Mouse (Mus musculus) ovary, postnatal 10 days (tissue): ENCODE measurements at regions not wholly inside any gene's neighbourhood (a gene's known extent, or its start where the extent isn't known, plus 50 kb on each side); places are given as distances from the start of the nearest gene placed in this dataset.

Experiments used
- DNase-seq: peaks from one replicate; pipeline ENCODE4 v3.0.0; 2022; ENCODE audit warnings: low spot score

DNA sequence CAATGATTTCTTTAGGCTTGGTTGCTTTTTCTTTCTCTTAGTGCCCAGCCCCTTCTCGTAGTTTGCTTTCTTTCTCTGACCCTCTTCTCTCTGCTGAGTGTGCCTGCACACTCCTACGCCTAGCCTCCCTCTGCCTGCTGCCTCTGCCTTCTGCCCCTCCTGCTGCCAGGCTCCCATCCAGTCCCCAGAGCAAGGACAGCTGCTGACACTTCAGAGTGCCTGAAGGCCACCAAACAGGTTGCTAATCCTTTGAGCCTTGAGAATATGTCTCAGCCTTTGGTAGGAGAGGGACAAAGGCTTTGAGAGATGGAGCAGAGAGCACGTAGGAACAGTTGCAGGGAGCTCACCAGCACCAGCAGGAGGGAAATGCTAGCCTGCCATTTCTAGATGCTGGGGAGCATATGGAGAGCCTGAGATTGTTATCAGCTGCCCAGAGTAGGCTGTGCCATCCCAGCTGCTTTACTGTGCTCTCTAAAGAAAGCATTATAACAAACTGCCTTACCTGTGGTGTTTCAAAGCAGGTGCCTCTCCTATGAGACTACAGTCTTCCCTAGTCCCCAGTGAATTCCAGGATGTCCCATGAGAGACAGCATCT lies 103.0 kb upstream of the Arrdc4 start:
- no peak for DNase-seq

DNA sequence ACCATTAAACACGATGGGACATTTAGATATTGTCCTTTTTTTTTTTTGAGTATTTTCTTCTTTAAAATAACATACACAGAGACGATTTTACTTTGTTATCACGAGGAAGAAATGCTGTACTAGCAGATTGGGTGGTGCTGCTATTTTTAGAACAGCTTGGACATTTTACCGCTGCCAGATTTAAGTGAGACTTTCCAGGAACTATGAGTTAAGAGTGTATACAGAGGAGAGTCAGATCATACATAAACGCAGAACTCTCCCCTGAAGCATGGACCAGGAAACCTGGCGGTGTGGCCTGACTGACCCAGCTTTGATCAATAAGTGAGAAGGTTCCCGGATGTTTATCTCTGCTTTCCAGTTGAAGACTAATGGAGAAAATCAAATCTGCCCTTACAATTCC lies 95.6 kb upstream of the Arrdc4 start:
- no peak for DNase-seq

DNA sequence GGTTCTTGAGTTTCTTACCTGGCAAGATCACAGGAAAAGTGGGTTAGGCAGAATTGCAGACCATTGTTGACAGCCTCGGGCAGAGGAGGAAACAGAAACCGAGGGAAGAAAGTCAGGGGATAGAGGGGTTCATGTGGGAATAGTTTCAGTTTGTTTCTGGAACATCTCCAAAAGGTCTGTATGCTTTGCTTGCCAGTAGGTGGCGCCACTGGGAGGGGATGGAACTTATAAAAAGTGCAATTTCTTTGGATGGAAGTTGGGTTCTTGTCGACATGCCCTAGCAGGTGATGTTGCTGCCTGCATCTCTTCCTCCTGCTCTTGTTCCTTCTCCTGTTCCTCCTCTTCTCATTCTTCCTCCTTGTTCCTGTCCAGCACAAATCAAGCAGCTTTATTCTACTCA lies 94.3 kb upstream of the Arrdc4 start:
- no peak for DNase-seq

- DNase-seq, result no peak
Observed at GRCm38 (mm10) chr7:68833977-68834791, 85.1 kb upstream of the Arrdc4 start.

DNA sequence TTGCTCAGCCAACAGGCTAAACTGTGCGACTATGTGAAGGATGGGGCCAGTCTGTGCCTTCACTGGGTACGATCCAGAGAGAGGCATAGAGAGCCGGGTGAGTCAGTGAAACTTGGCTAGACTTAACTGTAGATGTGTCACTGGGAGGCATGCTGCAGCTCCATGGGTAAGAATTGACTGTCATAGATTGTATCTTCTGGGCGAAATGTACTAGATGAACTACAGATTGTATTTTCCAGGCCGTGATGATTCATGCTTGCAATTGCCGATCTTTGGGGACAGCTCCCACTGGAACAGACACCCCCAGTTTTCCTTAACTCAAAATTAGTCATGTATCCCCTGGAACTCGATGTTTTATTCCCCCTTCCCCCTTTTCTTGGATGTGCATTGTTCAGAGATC lies 84.5 kb upstream of the Arrdc4 start:
- no peak for DNase-seq

DNA sequence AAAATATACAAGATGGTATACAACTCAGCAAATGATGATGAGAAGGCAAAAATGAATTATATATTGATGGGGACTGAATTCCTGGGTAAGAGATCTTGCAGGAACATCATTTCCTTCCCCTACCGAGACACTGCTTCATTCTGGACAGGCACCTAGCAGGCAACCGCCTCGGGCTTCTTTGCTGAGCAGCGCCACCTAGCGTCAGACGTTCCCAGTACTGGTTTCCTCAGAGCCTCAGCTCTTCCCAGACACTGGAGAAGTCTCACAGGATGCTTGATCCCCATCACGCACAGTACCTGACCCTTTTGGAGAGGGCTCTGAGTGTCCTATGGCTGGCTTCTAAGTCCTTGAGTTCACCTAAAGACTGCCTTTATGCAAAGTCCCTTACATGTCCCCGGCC lies 80.8 kb upstream of the Arrdc4 start:
- peak; percentile 76 for DNase-seq

GRCm38 (mm10) chr7:68824399-68824798 lies 75.4 kb upstream of the Arrdc4 start:
- no peak for DNase-seq

GRCm38 (mm10) chr7:68823646-68824045 lies 74.6 kb upstream of the Arrdc4 start:
- DNase-seq, result no peak

DNA sequence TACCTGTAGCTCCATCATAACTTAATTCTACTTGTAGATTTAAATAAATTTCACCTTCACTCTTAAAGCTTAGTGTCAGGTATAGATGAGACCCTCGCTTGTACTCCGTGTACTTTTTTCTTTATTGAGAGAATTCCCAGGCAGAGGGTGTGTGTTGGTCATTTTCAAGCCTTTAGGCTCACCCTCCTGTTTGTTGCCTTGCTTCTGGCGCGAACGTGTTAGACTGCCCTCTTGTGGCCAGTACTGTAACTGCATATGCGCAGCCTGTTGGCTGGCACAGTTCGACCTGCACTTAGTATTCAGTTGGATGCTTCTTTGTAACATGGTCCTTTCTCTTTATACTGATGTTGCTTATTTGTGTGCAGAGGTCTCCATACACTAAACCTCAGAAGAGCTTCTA lies 74.1 kb upstream of the Arrdc4 start:
- DNase-seq, result peak; percentile 17

GRCm38 (mm10) chr7:68814823-68815666 lies 66.0 kb upstream of the Arrdc4 start:
- no peak for DNase-seq

DNA sequence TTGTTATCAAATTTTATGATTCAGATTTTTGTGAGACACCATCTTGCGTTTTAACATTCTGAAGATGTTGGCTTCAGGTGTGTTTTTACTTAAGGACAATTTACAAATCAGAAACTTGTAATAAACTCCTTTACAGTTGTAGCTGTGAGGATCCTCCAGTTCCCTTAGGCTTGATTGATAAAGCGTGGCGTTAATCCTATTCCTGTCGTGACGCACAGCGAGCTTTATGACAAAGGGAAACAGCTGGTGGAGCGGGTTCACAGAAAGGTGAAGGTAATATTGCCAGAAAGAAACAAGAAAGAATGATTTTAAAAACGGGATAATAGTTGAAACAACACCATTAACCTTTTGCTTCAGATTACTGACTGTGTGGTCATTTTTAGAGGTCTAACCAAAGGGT lies 60.7 kb upstream of the Arrdc4 start:
- no peak for DNase-seq
